Mouse (Mus musculus): ENCODE measurements around the gene Tmcc3. TPM values are rescaled to one million over a fixed set of nuclear protein-coding genes. Genes with fewer than 3 reads are reported as not detected.

Gene Tmcc3
- polyA plus RNA-seq (2015; fragmentation: Nextera tagmentation; extraction: Ambion mirVana) = 17.5 and 20.8 TPM in 2 replicates

- Histone ChIP-seq H3K9me3 (no peaks in the 10 kb centered on the region), H3K36me3 (no peaks in the 10 kb centered on the region), H3K9ac (0 out of 2 replicates have a peak within 1 kb of the TSS, but pooled peaks have one; percentile 10), H3K27me3 (peaks cover 39% of the 10 kb centered on the region), H3K4me2 (peak within 1 kb of the TSS; percentile 91), H3K4me1 (peaks cover 15% of the 10 kb centered on the region), H3K27ac (no peak within 1 kb of the TSS), H3K4me3 (peak within 1 kb of the TSS; percentile 46)
- WGBS = 3% methylated on average over 19 of the region's 19 CpGs
- ATAC-seq (ENCODE audit: insufficient number of reproducible peaks, low FRiP score, low TSS enrichment, low read depth) = 0 out of 2 replicates have a peak, but pooled peaks have one; percentile 35
Observed at GRCm38 (mm10) chr10:94311511-94312006, at the start of gene Tmcc3. Gene Tmcc3 (plus strand): TSS chr10:94311949.

DNA sequence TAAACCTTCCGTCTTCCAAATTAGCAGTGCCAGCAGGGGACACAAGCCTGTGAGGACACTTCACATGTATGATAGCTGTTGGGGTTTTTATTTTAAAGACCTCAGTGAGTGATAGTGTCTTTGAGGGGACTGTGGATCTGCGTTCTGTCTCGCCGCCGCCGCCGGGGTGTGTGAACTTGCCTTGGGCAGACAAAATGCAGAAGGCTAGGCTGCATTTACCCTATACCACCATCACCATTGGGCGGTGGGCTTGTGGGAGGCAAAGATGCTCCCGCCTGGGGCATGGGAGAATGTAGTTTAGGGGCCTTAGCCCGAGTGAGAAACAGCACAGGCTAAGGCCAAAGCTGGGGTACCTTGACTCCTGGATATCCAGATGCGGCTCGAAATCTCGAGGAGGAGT is 49.1 kb upstream of the Tmcc3 start:
- no peak overlapping the region for H3K9ac ChIP-seq
- H3K9me3 ChIP-seq = no peaks in the 10 kb centered on the region
- ATAC-seq (ENCODE audit: insufficient number of reproducible peaks, low FRiP score, low TSS enrichment, low read depth) = no peak
- no peaks in the 10 kb centered on the region for H3K4me1 ChIP-seq
- no peaks in the 10 kb centered on the region for H3K27me3 ChIP-seq
- H3K4me3 ChIP-seq = no peak overlapping the region
- H3K4me2 ChIP-seq = no peak overlapping the region
- H3K27ac ChIP-seq = no peak overlapping the region
- 87% methylated on average over 13 of the region's 13 CpGs for WGBS
- no peaks in the 10 kb centered on the region for H3K36me3 ChIP-seq

DNA sequence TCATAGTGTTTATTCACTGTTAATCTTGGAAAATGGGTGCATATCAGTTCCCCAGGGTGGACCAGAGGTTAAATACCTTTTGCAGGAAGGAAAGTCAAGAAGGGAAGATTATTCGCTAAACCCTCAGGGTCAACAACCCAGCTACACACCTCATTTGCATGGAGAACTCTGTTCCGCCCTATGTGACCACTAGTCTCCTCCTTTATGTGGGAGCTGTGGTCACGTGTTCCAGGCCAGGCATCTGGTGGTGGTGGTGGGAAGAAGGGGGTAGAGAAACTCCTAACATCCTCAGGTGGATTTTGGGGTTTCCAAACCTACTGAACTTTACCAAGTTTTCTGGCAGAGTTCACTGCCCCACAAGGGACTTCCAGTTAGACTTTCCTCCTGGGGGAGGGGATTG is 48.5 kb upstream of the Tmcc3 start:
- Histone ChIP-seq H3K9ac (no peak overlapping the region), H3K4me2 (no peak overlapping the region), H3K4me1 (no peaks in the 10 kb centered on the region), H3K36me3 (no peaks in the 10 kb centered on the region), H3K27ac (no peak overlapping the region), H3K4me3 (no peak overlapping the region), H3K9me3 (no peaks in the 10 kb centered on the region), H3K27me3 (no peaks in the 10 kb centered on the region)
- 63% methylated on average over 3 of the region's 3 CpGs for WGBS
- ATAC-seq (ENCODE audit: insufficient number of reproducible peaks, low FRiP score, low TSS enrichment, low read depth) = no peak

DNA sequence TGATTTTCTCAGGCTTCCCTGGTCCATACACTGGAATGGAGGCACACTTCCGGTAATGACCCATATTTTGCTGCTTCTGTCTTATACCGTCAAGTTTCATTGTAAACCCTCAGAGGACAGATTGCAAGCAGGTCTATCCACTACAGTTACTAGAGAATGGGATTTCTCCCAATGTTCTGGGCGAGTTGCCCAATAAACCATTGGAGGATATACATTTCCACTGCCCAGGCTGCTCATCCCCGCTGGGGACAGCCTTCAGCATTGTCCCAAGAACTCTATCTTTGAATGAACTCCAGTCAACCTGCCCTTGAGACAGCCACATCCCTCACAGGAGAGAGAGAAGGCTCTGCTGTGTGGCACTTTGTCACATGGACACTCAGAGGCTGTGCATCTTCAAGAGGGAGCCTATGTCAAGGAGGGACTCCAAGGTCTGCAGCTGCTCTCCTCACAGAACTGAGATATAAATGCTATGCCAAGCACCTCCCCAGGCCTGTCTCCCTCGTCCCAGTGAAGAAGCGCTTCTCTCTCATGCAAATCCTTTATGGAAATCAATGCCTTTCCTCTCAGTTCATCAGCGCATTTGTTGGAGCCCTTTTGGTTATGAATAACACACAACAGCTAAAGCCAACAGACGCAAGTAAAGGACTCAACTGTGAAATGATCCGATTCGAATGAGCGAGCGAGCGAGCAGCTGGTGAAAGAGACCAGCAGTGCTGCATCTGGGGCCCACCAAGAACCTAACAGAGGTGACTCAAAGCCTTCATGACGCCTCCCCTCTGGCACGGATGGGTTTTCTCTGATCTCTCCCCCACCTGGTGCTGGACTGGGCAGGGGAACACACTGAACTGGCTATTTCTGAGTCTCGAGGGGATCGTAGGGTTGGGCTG is 45.9 kb upstream of the Tmcc3 start:
- Histone ChIP-seq H3K4me3 (no peak overlapping the region), H3K4me1 (no peaks in the 10 kb centered on the region), H3K4me2 (no peak overlapping the region), H3K27me3 (no peaks in the 10 kb centered on the region), H3K36me3 (no peaks in the 10 kb centered on the region), H3K9me3 (no peaks in the 10 kb centered on the region), H3K9ac (no peak overlapping the region), H3K27ac (no peak overlapping the region)
- WGBS = 66% methylated on average over 17 of the region's 17 CpGs
- no peak for ATAC-seq (ENCODE audit: insufficient number of reproducible peaks, low FRiP score, low TSS enrichment, low read depth)

DNA sequence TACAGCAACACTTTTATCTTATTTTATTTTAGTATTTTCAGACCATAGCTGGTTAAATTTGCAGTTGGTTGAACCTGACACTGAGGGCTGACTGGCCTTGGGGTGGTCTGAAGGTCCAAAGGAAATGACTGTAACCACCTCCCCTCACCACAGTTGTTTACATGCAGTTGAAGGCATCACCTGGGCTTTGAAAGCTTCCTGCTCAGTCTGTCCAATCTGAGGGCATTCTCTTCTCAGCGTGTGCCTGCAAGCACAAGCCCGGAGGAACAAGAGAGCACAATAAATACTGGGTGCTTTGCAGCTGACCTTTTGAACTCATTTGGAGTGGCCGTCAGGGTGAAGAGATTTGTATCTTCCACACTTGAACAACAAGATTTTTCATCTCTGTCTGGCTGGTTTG is 36.4 kb upstream of the Tmcc3 start:
- Histone ChIP-seq H3K9ac (no peak overlapping the region), H3K4me2 (no peak overlapping the region), H3K36me3 (no peaks in the 10 kb centered on the region), H3K27ac (no peak overlapping the region), H3K27me3 (no peaks in the 10 kb centered on the region), H3K4me3 (no peak overlapping the region), H3K9me3 (no peaks in the 10 kb centered on the region), H3K4me1 (no peaks in the 10 kb centered on the region)
- WGBS = 11% methylated on average over 3 of the region's 3 CpGs
- ATAC-seq (ENCODE audit: insufficient number of reproducible peaks, low FRiP score, low TSS enrichment, low read depth) = no peak

DNA sequence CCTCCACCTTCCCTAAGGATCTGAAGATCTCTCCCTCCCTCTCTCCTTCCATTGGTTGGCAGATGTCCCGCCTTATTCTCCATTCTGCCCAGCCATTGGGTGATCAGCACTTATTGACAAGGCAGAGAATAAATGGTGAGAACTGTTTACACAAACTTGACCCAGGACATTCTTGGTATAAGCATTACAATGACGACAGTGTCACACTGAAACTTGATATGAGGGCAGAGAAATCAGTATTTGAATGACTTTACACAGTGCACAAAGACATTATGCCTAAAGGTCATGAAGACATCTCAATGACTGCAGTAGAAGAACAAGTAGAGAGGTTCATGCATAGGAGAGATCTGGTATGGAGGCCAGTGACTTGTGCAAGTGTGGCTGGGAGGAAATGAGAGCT is 35.2 kb upstream of the Tmcc3 start:
- H3K36me3 ChIP-seq = no peaks in the 10 kb centered on the region
- H3K4me3 ChIP-seq = no peak overlapping the region
- H3K4me1 ChIP-seq = no peaks in the 10 kb centered on the region
- no peak overlapping the region for H3K9ac ChIP-seq
- no peak overlapping the region for H3K27ac ChIP-seq
- no peaks in the 10 kb centered on the region for H3K9me3 ChIP-seq
- no peak overlapping the region for H3K4me2 ChIP-seq
- 45% methylated on average over 2 of the region's 2 CpGs for WGBS
- ATAC-seq (ENCODE audit: insufficient number of reproducible peaks, low FRiP score, low TSS enrichment, low read depth) = no peak
- no peaks in the 10 kb centered on the region for H3K27me3 ChIP-seq

DNA sequence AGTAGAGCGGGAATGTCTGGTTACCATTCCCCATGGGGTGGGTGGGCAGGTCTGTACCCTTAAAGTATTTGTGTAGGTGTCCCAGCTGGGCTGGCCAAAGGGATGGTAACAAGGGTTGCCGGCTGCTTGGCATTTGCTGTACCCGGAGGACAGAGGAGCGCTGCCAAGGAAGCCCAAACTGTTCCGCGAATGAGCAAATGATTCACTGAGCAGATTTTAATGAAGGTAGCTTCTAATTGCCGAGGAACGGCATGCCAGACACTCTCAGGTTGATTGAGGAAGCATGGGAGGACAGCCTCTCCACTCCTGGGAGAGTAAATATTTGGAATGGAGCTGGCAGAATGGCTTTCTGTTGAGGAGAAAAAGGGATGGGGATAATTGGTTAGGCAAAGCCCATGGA is 29.6 kb upstream of the Tmcc3 start:
- 82% methylated on average over 8 of the region's 8 CpGs for WGBS
- no peaks in the 10 kb centered on the region for H3K27me3 ChIP-seq
- H3K9me3 ChIP-seq = no peaks in the 10 kb centered on the region
- no peak overlapping the region for H3K4me2 ChIP-seq
- no peaks in the 10 kb centered on the region for H3K36me3 ChIP-seq
- H3K4me1 ChIP-seq = no peaks in the 10 kb centered on the region
- H3K4me3 ChIP-seq = no peak overlapping the region
- H3K27ac ChIP-seq = no peak overlapping the region
- no peak overlapping the region for H3K9ac ChIP-seq
- no peak for ATAC-seq (ENCODE audit: insufficient number of reproducible peaks, low FRiP score, low TSS enrichment, low read depth)

GRCm38 (mm10) chr10:94282797-94283196 is 29.0 kb upstream of the Tmcc3 start:
- Histone ChIP-seq H3K9ac (no peak overlapping the region), H3K27ac (no peak overlapping the region), H3K4me2 (no peak overlapping the region), H3K9me3 (no peaks in the 10 kb centered on the region), H3K4me1 (no peaks in the 10 kb centered on the region), H3K36me3 (no peaks in the 10 kb centered on the region), H3K4me3 (no peak overlapping the region), H3K27me3 (no peaks in the 10 kb centered on the region)
- no peak for ATAC-seq (ENCODE audit: insufficient number of reproducible peaks, low FRiP score, low TSS enrichment, low read depth)
- 77% methylated on average over 7 of the region's 7 CpGs for WGBS

DNA sequence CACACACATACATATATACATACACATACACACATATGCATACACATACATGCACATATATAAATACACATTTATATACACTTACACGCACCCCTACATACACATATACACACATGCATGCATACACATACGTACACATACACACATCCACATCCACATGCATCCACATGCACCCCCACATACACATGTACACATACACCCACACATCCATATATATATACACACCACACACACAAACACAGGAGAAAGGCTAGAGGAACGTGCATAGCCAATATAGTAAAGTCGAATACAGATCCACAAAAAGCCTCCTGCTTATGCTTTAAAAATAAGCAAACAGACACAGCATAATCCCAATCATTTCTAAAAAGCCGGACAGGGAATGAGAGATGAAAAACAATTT is 17.3 kb upstream of the Tmcc3 start:
- Histone ChIP-seq H3K4me2 (no peak overlapping the region), H3K9me3 (no peaks in the 10 kb centered on the region), H3K36me3 (no peaks in the 10 kb centered on the region), H3K27ac (no peak overlapping the region), H3K27me3 (peaks cover 5% of the 10 kb centered on the region; the same call in 1 of the 2 replicates), H3K9ac (no peak overlapping the region), H3K4me1 (no peaks in the 10 kb centered on the region), H3K4me3 (no peak overlapping the region)
- 85% methylated on average over 5 of the region's 5 CpGs for WGBS
- no peak for ATAC-seq (ENCODE audit: insufficient number of reproducible peaks, low FRiP score, low TSS enrichment, low read depth)

GRCm38 (mm10) chr10:94294933-94295750 is 16.6 kb upstream of the Tmcc3 start:
- Histone ChIP-seq H3K9ac (peak overlapping the region; percentile 4; the same call in 1 of the 2 replicates), H3K4me1 (no peaks in the 10 kb centered on the region), H3K27me3 (peaks cover 5% of the 10 kb centered on the region; the same call in 1 of the 2 replicates), H3K27ac (no peak overlapping the region), H3K36me3 (no peaks in the 10 kb centered on the region), H3K4me3 (no peak overlapping the region), H3K4me2 (no peak overlapping the region), H3K9me3 (no peaks in the 10 kb centered on the region)
- WGBS = 33% methylated on average over 6 of the region's 6 CpGs
- no peak for ATAC-seq (ENCODE audit: insufficient number of reproducible peaks, low FRiP score, low TSS enrichment, low read depth)

- 29% methylated on average over 5 of the region's 5 CpGs for WGBS
- no peak for ATAC-seq (ENCODE audit: insufficient number of reproducible peaks, low FRiP score, low TSS enrichment, low read depth)
Observed at GRCm38 (mm10) chr10:94295923-94296605, 15.7 kb upstream of the Tmcc3 start.

More at GRCm38 (mm10) chr10:94295923-94296605, 15.7 kb upstream of the Tmcc3 start:
- H3K36me3 ChIP-seq = no peaks in the 10 kb centered on the region
- no peak overlapping the region for H3K27ac ChIP-seq
- no peaks in the 10 kb centered on the region for H3K4me1 ChIP-seq
- H3K4me3 ChIP-seq = no peak overlapping the region
- H3K9me3 ChIP-seq = no peaks in the 10 kb centered on the region
- H3K4me2 ChIP-seq = no peak overlapping the region
- no peak overlapping the region for H3K9ac ChIP-seq
- H3K27me3 ChIP-seq = peaks cover 5% of the 10 kb centered on the region; the same call in 1 of the 2 replicates

All from limb, embryonic 15.5 days (tissue).